27 mouse cellular contexts compared by ENCODE assay signal in genomic region chr2:121455534-121455933, GRCm38 (mm10). TPM values are rescaled to one million over a fixed set of nuclear protein-coding genes. Genes with fewer than 3 reads are reported as not detected.
DNase-seq lines count a peak whose midpoint lies in the region; ATAC-seq and TF ChIP-seq lines count a peak whose summit lies in the region.
"Had no signal": no experiment of that assay in that cellular context is flagged by ENCODE, and none has a peak within 500 bp of the region (broad histone marks: within the 10 kb centered on the region; RNA-seq: fewer than 3 reads in every experiment).

No protein-coding gene starts in this region.

- no peaks in the 10 kb centered on the region for H3K9me3 ChIP-seq in liver, embryonic 12.5 days (replicated peaks)
- H3K9me3 ChIP-seq in liver, embryonic 11.5 days (ENCODE audit: control insufficient read depth, low read length): no peaks in the 10 kb centered on the region
- H3K9me3 ChIP-seq in midbrain, embryonic 10.5 days (replicated peaks): no peaks in the 10 kb centered on the region
- no peaks in the 10 kb centered on the region for H3K9me3 ChIP-seq in midbrain, postnatal 0 days (ENCODE audit: low read length)
- H3K9me3 ChIP-seq: embryonic facial prominence, embryonic 10.5 days; embryonic facial prominence, embryonic 13.5 days; forebrain, embryonic 12.5 days; forebrain, embryonic 15.5 days; heart, embryonic 10.5 days; heart, embryonic 13.5 days had no signal

- peaks cover 41% of the 10 kb centered on the region for H3K4me1 ChIP-seq in liver, embryonic 12.5 days
- H3K4me1 ChIP-seq in liver, embryonic 11.5 days (replicated peaks; ENCODE audit: control insufficient read depth, insufficient read depth, low read length): peaks cover 24% of the 10 kb centered on the region
- H3K4me1 ChIP-seq in midbrain, embryonic 10.5 days: peaks cover 34% of the 10 kb centered on the region
- no peaks in the 10 kb centered on the region for H3K4me1 ChIP-seq in midbrain, postnatal 0 days (ENCODE audit: insufficient read depth, low read length)

- H3K4me2 ChIP-seq in liver, embryonic 12.5 days: no peak overlapping the region
- no peak overlapping the region for H3K4me2 ChIP-seq in liver, embryonic 11.5 days
- no peak overlapping the region for H3K4me2 ChIP-seq in midbrain, postnatal 0 days (ENCODE audit: low read depth, low read length, poor library complexity, severe bottlenecking)
- H3K4me2 ChIP-seq in myocyte (ENCODE audit: low read depth): no peak overlapping the region
- H3K4me2 ChIP-seq: embryonic facial prominence, embryonic 13.5 days; forebrain, embryonic 12.5 days; hindbrain, embryonic 14.5 days had no signal

- no peaks in the 10 kb centered on the region for H3K27me3 ChIP-seq in liver, embryonic 12.5 days (replicated peaks)
- H3K27me3 ChIP-seq in liver, embryonic 11.5 days (replicated peaks; ENCODE audit: control insufficient read depth, insufficient read depth, low read length): no peaks in the 10 kb centered on the region
- H3K27me3 ChIP-seq in midbrain, embryonic 10.5 days (ENCODE audit: low read depth, poor library complexity, severe bottlenecking): no peaks in the 10 kb centered on the region
- H3K27me3 ChIP-seq in midbrain, postnatal 0 days (ENCODE audit: insufficient read depth, low read length): no peaks in the 10 kb centered on the region
- no peaks in the 10 kb centered on the region for H3K27me3 ChIP-seq in myocyte (ENCODE audit: control insufficient read depth, insufficient read depth, insufficient read length)
- H3K27me3 ChIP-seq: embryonic facial prominence, embryonic 13.5 days; forebrain, embryonic 12.5 days; forebrain, embryonic 15.5 days; heart, embryonic 13.5 days had no signal

- WGBS in liver, embryonic 12.5 days (ENCODE audit: insufficient replicate concordance): 70% methylated on average over 5 of the region's 5 CpGs
- WGBS in liver, embryonic 11.5 days: 81% methylated on average over 5 of the region's 5 CpGs
- 81% methylated on average over 5 of the region's 5 CpGs for WGBS in midbrain, embryonic 10.5 days
- 75% methylated on average over 5 of the region's 5 CpGs for WGBS in midbrain, postnatal 0 days

- H3K9ac ChIP-seq in liver, embryonic 12.5 days: no peak overlapping the region
- no peak overlapping the region for H3K9ac ChIP-seq in liver, embryonic 11.5 days (ENCODE audit: low read depth, low read length)
- no peak overlapping the region for H3K9ac ChIP-seq in midbrain, postnatal 0 days (replicated peaks; ENCODE audit: low read length, poor library complexity, severe bottlenecking)
- H3K9ac ChIP-seq: embryonic facial prominence, embryonic 13.5 days; forebrain, embryonic 12.5 days; forebrain, embryonic 15.5 days; heart, embryonic 13.5 days; hindbrain, embryonic 14.5 days had no signal

- H3K4me3 ChIP-seq in liver, embryonic 12.5 days: no peak overlapping the region
- H3K4me3 ChIP-seq in liver, embryonic 11.5 days (ENCODE audit: low read depth, low read length): no peak overlapping the region
- H3K4me3 ChIP-seq in midbrain, embryonic 10.5 days: 0 out of 2 replicates have a peak overlapping the region, but pooled peaks have one; percentile 7
- no peak overlapping the region for H3K4me3 ChIP-seq in midbrain, postnatal 0 days (ENCODE audit: low read depth, low read length)
- no peak overlapping the region for H3K4me3 ChIP-seq in myocyte
- H3K4me3 ChIP-seq: embryonic facial prominence, embryonic 13.5 days; forebrain, embryonic 12.5 days; forebrain, embryonic 15.5 days; heart, embryonic 10.5 days had no signal

- TF ChIP-seq CTCF in midbrain, postnatal 0 days (IDR thresholded peaks at IDR 0.05): no peak

- DNase-seq in liver, embryonic 11.5 days (ENCODE audit: low spot score): no peak
- DNase-seq in midbrain, embryonic 10.5 days (ENCODE audit: low spot score): no peak
- DNase-seq in midbrain, postnatal 0 days (ENCODE audit: low spot score): no peak
- DNase-seq in testis, postnatal 14 days (ENCODE audit: low spot score): no peak
- DNase-seq: adrenal gland, adult 2 months; adrenal gland, postnatal 14 days; cerebellum, adult 11-12 months; cerebellum, adult 8-10 months; cerebellum, postnatal 36 days; embryo, embryonic 11 days; gastrocnemius, postnatal 14 days; heart, adult 18-20 months; heart, postnatal 14 days; heart, postnatal 4 days had no signal

- peaks cover 63% of the 10 kb centered on the region for H3K36me3 ChIP-seq in liver, embryonic 12.5 days
- H3K36me3 ChIP-seq in liver, embryonic 11.5 days (ENCODE audit: control insufficient read depth, insufficient read depth, low read length): peaks cover 26% of the 10 kb centered on the region
- H3K36me3 ChIP-seq in midbrain, embryonic 10.5 days: peaks cover 62% of the 10 kb centered on the region
- peaks cover 12% of the 10 kb centered on the region; the same call in 1 of the 2 replicates for H3K36me3 ChIP-seq in midbrain, postnatal 0 days (ENCODE audit: insufficient read depth, low read length)
- H3K36me3 ChIP-seq in myocyte (ENCODE audit: control insufficient read depth, insufficient read depth): peaks cover 22% of the 10 kb centered on the region

- 0 out of 2 replicates have a peak overlapping the region, but pooled peaks have one; percentile 30 for H3K27ac ChIP-seq in liver, embryonic 12.5 days
- no peak overlapping the region for H3K27ac ChIP-seq in liver, embryonic 11.5 days (ENCODE audit: low read depth, low read length)
- H3K27ac ChIP-seq in midbrain, embryonic 10.5 days (replicated peaks): no peak overlapping the region
- H3K27ac ChIP-seq in midbrain, postnatal 0 days (ENCODE audit: low read depth, low read length): no peak overlapping the region
- H3K27ac ChIP-seq: embryonic facial prominence, embryonic 10.5 days; embryonic facial prominence, embryonic 13.5 days; forebrain, embryonic 12.5 days; forebrain, embryonic 15.5 days; heart, embryonic 10.5 days; heart, embryonic 13.5 days; hindbrain, embryonic 14.5 days; hindbrain, postnatal 0 days had no signal

- no peak overlapping the region for H3ac ChIP-seq in myocyte (ENCODE audit: control insufficient read depth, insufficient read length)

- H3K79me2 ChIP-seq in myocyte (ENCODE audit: control insufficient read depth, insufficient read depth): peaks cover 38% of the 10 kb centered on the region

- TF ChIP-seq POLR2A in myocyte (IDR thresholded peaks at IDR 0.05; ENCODE audit: insufficient read length, low read depth): peak; percentile 40

- ATAC-seq in liver, embryonic 12.5 days: no peak
- no peak for ATAC-seq in liver, embryonic 11.5 days (replicated peaks; ENCODE audit: low FRiP score)
- ATAC-seq in midbrain, postnatal 0 days (ENCODE audit: low FRiP score): no peak
- ATAC-seq: CD4-positive, CD25-positive, alpha-beta regulatory T cell, adult 4 months; forebrain, embryonic 15.5 days; hindbrain, postnatal 0 days had no signal

TF ChIP-seq in myocyte, 11 proteins besides CTCF, POLR2A, EP300 and RAD21:
- peak in 1 of 3 experiments; percentile 11 for TF ChIP-seq MYOG (IDR thresholded peaks at IDR 0.05; ENCODE audit: control insufficient read depth in 1 of 3, insufficient read depth in 1 of 3, insufficient read length in 2 of 3, low read depth in 2 of 3)
- no peak for TF ChIP-seq TCF3 (IDR thresholded peaks at IDR 0.05; ENCODE audit: insufficient read length, low read depth)
- TF ChIP-seq POLR2AphosphoS2 (IDR thresholded peaks at IDR 0.05; ENCODE audit: insufficient read length, low read depth): peak; percentile 84

RNA-seq across cellular contexts. Expression of gene Serinc4, which starts 1.0 kb away (rescaled TPM):
- polyA plus RNA-seq in liver, embryonic 12.5 days (2016; fragmentation: Nextera tagmentation; extraction: Ambion mirVana): 0.13 TPM in 1 of 2 replicates, not detected in the other
- polyA plus RNA-seq in liver, embryonic 11.5 days (2014; fragmentation: Nextera tagmentation; extraction: Ambion mirVana): 0.12 TPM in 1 of 2 replicates, not detected in the other
- 0.28 and 0.88 TPM in 2 replicates for polyA plus RNA-seq in midbrain, embryonic 10.5 days (2016; fragmentation: Nextera tagmentation; extraction: Ambion mirVana)
- 1.8 and 2.6 TPM in 2 replicates for total RNA-seq in midbrain, postnatal 0 days (2014; rRNA removed)
- polyA plus RNA-seq in midbrain, postnatal 0 days (2015; fragmentation: Nextera tagmentation; extraction: Ambion mirVana): 1.1 and 1.5 TPM in 2 replicates
- 0.32 TPM for polyA plus RNA-seq in myocyte (2012; fragmentation: generic; extraction: Trizol)
- total RNA-seq: adrenal gland, postnatal 14 days; gastrocnemius, postnatal 14 days; heart, adult 18-20 months had no signal
- polyA plus RNA-seq: erythroblast, embryonic 14.5 days had no signal

RNA-seq across cellular contexts. Expression of gene Hypk, which starts 2.4 kb away (rescaled TPM):
- 111 and 127 TPM in 2 replicates for polyA plus RNA-seq in liver, embryonic 12.5 days (2016; fragmentation: Nextera tagmentation; extraction: Ambion mirVana)
- 146 and 164 TPM in 2 replicates for polyA plus RNA-seq in liver, embryonic 11.5 days (2014; fragmentation: Nextera tagmentation; extraction: Ambion mirVana)
- polyA plus RNA-seq in midbrain, embryonic 10.5 days (2016; fragmentation: Nextera tagmentation; extraction: Ambion mirVana): 125 and 129 TPM in 2 replicates
- 12.3 and 17.6 TPM in 2 replicates for total RNA-seq in midbrain, postnatal 0 days (2014; rRNA removed)
- polyA plus RNA-seq in midbrain, postnatal 0 days (2015; fragmentation: Nextera tagmentation; extraction: Ambion mirVana): 109 and 115 TPM in 2 replicates
- 26.4 TPM for polyA plus RNA-seq in myocyte (2012; fragmentation: generic; extraction: Trizol)

RNA-seq across cellular contexts. Expression of gene Serf2, which starts 6.5 kb away (rescaled TPM):
- polyA plus RNA-seq in liver, embryonic 12.5 days (2016; fragmentation: Nextera tagmentation; extraction: Ambion mirVana): 321 and 334 TPM in 2 replicates
- polyA plus RNA-seq in liver, embryonic 11.5 days (2014; fragmentation: Nextera tagmentation; extraction: Ambion mirVana): 385 and 481 TPM in 2 replicates
- polyA plus RNA-seq in midbrain, embryonic 10.5 days (2016; fragmentation: Nextera tagmentation; extraction: Ambion mirVana): 488 and 493 TPM in 2 replicates
- total RNA-seq in midbrain, postnatal 0 days (2014; rRNA removed): 235 and 284 TPM in 2 replicates
- polyA plus RNA-seq in midbrain, postnatal 0 days (2015; fragmentation: Nextera tagmentation; extraction: Ambion mirVana): 271 and 278 TPM in 2 replicates
- polyA plus RNA-seq in myocyte (2012; fragmentation: generic; extraction: Trizol): 891 TPM

RNA-seq across cellular contexts. Expression of gene Ell3, which starts 11.5 kb away (rescaled TPM):
- 1.4 and 1.6 TPM in 2 replicates for polyA plus RNA-seq in liver, embryonic 12.5 days (2016; fragmentation: Nextera tagmentation; extraction: Ambion mirVana)
- 2.6 and 4.3 TPM in 2 replicates for polyA plus RNA-seq in liver, embryonic 11.5 days (2014; fragmentation: Nextera tagmentation; extraction: Ambion mirVana)
- polyA plus RNA-seq in midbrain, embryonic 10.5 days (2016; fragmentation: Nextera tagmentation; extraction: Ambion mirVana): 2.2 and 2.5 TPM in 2 replicates
- total RNA-seq in midbrain, postnatal 0 days (2014; rRNA removed): 0.33 TPM in 1 of 2 replicates, not detected in the other
- polyA plus RNA-seq in midbrain, postnatal 0 days (2015; fragmentation: Nextera tagmentation; extraction: Ambion mirVana): 1.6 and 2.6 TPM in 2 replicates
- polyA plus RNA-seq in myocyte (2012; fragmentation: generic; extraction: Trizol): 0.05 TPM
- total RNA-seq: gastrocnemius, postnatal 14 days; heart, postnatal 14 days; MEL had no signal
- polyA plus RNA-seq: erythroblast, embryonic 14.5 days had no signal

RNA-seq across cellular contexts. Expression of gene Mfap1b, which starts 18.3 kb away (rescaled TPM):
- polyA plus RNA-seq in liver, embryonic 12.5 days (2016; fragmentation: Nextera tagmentation; extraction: Ambion mirVana): 32.2 and 34.4 TPM in 2 replicates
- polyA plus RNA-seq in liver, embryonic 11.5 days (2014; fragmentation: Nextera tagmentation; extraction: Ambion mirVana): 43.2 and 44.0 TPM in 2 replicates
- 53.2 and 57.2 TPM in 2 replicates for polyA plus RNA-seq in midbrain, embryonic 10.5 days (2016; fragmentation: Nextera tagmentation; extraction: Ambion mirVana)
- total RNA-seq in midbrain, postnatal 0 days (2014; rRNA removed): 22.6 and 30.4 TPM in 2 replicates
- polyA plus RNA-seq in midbrain, postnatal 0 days (2015; fragmentation: Nextera tagmentation; extraction: Ambion mirVana): 56.2 and 57.4 TPM in 2 replicates
- polyA plus RNA-seq in myocyte (2012; fragmentation: generic; extraction: Trizol): 13.1 TPM
